Mouse (Mus musculus) kidney, postnatal 10 days (tissue): ENCODE results near the gene Tmem253.

Experiments used
- DNase-seq: peaks from one replicate; pipeline ENCODE4 v3.0.0; 2021; ENCODE audit warnings: mixed read lengths

The Tmem253 gene

GRCm38 (mm10) chr14:52015445-52016100 is at the start of gene Tmem253:
Gene Tmem253, plus strand, starts transcription at chr14:52015658.
- DNase-seq, result no peak

DNA sequence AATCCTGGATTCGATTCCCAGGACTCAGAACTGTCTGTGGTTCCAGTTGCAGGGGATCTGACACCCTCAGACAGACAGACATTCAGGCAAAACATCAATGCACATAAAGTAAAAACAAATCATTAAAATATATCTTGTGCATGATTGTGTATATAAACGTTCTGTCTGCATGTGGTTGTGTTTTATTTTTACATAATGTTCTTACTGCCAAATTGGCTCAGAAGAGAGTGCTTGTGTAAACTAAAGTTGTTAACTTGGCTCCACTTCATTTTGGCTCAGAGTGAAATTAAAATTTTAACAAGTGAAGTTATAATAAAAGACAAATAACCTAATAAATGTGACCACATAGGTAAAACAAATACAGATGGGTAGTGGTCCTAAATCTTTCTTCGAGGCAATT is 48.1 kb upstream of the Tmem253 start:
- no peak for DNase-seq

- no peak for DNase-seq
Observed at GRCm38 (mm10) chr14:51979252-51979651, 36.2 kb upstream of the Tmem253 start.

DNA sequence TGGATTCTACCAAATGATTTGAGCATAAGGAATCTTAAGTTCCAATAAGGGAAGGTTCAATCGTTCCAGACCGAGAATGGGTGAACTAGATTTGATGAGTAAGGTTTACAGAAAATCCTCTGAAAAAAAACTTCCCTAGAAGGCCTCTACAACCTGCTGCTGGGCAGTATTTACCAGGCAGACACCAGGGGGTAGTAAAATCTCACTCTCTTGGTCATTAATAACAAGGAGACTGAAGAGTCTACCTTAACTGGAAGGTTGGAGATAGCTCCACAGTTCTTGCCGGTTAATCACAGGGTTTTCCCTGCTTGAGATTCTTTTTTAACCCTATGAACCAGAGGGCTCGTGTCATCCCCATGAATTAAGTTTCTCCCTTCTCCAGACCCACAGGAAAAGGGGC is 32.2 kb upstream of the Tmem253 start:
- DNase-seq, result no peak

GRCm38 (mm10) chr14:51983855-51984246 is 31.6 kb upstream of the Tmem253 start:
- DNase-seq, result no peak

GRCm38 (mm10) chr14:51984247-51985231 is 30.9 kb upstream of the Tmem253 start, which contains the start of gene Arhgef40:
Gene Arhgef40, plus strand, starts transcription at chr14:51984719.
- peak; percentile 93 for DNase-seq

- DNase-seq, result peak; percentile 91
Observed at GRCm38 (mm10) chr14:51985301-51986152, 29.9 kb upstream of the Tmem253 start.

- DNase-seq, result no peak
Observed at GRCm38 (mm10) chr14:51986153-51986505, 29.3 kb upstream of the Tmem253 start.

- DNase-seq, result peak; percentile 5
Observed at GRCm38 (mm10) chr14:51987177-51987576, 28.3 kb upstream of the Tmem253 start.

DNA sequence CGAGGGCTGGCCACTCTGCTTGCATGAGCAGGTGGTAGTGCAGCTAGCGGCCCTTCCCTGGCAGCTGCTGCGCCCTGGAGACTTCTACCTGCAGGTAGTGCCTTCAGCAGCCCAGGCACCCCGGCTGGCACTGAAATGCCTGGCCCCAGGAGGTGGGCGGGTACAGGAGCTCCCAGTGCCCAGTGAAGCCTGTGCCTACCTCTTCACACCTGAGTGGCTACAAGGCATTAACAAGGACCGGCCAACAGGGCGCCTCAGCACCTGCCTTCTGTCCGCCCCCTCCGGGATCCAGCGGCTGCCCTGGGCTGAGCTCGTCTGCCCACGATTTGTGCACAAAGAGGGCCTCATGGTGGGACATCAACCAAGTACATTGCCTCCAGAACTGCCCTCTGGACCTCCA is 26.7 kb upstream of the Tmem253 start:
- peak; percentile 77 for DNase-seq

GRCm38 (mm10) chr14:51989461-51989970 is 25.9 kb upstream of the Tmem253 start:
- peak; percentile 12 for DNase-seq

DNA sequence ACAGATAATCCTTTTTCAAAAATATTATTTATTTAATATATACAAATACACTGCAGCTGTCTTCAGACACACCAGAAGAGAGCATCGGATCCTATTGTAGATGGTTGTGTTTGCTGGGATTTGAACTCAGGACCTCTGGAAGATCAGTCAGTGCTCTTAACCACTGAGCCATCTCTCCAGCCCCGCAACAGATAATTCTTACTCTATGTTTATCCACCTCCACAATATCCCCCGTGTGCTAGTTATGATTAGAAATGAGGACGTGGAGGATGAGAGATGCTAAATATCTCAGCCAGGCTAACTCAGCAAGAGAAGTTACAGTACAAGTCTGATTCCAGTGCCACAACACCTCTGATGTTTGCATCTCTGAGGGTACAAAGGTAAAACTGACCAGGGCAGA is 21.0 kb upstream of the Tmem253 start:
- no peak for DNase-seq

DNA sequence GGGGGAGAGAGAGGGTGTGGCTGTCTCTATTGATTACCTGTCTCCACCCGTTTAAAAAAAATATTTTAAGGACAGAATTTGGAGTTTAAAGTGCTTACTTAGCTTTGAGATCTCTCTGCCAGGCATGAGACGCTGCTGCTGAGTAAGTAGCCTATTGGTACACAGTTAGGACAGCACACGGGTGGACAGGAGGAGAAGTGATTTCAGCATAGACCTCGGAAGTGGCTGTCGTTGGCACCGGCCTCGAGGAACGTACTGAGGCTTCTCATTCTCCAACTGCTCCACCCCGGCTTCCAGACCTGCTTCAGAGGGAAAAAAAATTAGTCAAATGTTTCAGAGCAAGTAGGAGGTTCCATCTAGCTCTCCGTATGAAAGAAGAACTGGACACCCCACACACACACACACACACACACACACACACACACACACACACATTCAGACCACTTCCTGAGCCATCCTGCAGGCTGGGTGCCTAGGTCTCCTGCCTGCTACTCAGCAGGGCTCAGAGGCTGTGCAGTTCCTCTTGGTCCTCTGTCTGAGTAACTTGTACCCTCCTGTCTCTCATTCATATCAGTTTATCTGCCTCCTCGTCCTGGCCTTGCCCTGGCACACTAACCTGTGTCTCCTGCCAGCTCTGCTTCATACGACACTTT is 20.1 kb upstream of the Tmem253 start:
- peak; percentile 5 for DNase-seq

DNA sequence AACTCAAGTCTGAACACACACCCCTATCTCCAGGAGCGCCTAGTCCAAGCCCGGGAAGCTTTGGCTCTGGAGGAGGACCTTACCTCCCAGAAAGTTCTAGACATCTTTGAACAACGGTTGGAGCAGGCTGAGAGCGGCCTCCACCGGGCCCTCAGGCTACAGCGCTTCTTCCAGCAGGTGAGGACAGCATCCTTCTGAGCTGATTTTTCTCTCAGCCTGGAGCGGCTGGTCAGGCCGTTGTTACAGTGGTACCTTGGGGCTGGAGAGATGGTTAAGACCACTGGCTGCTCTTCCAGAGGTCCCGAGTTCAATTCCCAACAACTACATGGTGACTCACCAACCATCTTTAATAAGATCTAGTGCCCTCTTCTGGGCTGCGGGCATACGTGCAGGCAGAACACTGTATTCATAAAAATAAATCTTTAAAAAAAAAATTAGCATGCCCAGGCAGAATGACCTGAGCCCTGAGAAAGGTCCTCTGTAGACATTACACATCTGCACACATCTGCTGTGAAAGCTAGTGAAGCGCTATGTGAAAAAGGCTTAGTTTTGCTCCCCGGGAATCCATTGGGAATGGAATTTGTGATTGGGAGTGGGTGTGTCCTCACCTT is 19.1 kb upstream of the Tmem253 start:
- DNase-seq, result peak; percentile 8

DNA sequence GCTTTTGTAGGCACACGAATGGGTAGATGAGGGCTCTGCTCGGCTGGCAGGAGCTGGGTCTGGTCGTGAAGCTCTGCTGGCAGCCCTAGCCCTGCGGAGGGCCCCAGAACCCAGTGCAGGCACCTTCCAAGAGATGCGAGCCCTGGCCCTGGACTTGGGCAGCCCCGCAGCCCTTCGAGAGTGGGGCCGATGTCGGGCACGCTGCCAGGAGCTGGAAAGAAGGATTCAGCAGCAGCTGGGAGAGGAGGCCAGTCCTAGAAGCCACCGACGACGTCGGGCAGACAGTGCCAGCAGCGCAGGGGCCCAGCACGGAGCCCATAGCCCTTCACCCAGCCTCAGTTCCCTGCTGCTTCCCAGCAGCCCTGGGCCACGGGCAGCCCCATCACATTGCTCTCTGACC is 18.6 kb upstream of the Tmem253 start:
- DNase-seq, result peak; percentile 47

DNA sequence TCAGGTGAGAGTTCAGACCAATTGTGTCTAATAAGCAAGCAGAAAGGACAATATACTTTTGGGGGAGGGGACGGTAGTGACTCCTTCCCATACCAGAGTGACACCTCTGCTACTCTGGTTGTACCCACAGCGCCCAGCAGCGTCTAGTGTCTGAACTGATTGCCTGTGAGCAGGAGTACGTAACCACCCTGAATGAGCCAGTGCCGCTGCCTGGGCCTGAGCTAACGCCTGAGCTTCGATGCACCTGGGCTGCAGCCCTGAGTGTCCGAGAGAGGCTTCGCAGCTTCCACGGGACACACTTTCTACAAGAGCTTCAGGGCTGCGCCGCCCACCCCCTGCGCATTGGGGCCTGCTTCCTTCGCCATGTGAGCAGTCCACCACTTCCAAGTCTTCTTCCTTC is 18.0 kb upstream of the Tmem253 start:
- peak; percentile 8 for DNase-seq

DNA sequence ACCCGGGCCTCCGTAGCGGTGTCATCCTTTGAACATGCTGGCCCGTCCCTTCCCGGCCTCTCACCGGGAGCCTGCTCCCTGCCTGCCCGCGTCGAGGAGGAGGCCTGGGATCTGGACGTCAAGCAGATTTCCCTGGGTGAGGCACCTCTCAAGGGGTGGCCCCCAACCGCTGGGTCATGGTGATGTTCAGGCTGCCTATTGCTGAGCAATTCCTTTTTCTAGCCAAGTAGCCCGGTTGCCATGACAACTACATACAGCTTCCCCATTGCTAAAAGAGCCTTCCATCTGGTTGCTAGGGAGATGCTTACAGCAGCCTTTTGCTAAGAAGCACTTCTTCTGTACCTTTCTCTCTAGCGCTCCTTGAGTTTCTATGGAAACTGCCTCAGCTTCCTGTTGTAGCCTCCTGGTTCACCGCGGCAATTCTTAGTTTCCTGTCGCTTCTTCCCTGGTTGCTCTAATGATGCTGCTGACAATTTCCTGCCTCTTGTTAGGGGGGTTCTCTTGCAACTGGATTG is 11.4 kb upstream of the Tmem253 start:
- DNase-seq, result no peak

DNA sequence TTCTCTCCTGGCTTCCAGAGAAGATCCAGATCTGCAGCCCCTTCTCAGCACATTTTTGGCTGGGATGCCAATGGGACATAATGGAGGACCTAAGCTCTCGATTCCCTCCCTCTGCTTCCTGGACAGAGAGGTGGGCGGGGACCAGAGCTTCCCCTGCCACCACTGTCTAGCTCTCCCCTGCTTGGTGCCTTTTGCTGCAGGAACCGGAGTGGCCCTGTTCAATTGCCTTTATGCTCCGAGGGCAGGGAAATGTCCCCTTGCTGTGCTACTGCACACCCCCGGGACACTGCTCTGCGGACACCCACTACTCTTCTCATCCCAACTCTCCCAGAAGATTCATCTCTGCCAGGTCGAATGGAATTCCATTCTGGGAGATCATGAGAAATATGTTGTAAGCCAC is 10.3 kb upstream of the Tmem253 start:
- no peak for DNase-seq

- no peak for DNase-seq
Observed at GRCm38 (mm10) chr14:52005616-52006015, 9.8 kb upstream of the Tmem253 start.

GRCm38 (mm10) chr14:52006241-52006640 is 9.2 kb upstream of the Tmem253 start:
- DNase-seq, result no peak

DNA sequence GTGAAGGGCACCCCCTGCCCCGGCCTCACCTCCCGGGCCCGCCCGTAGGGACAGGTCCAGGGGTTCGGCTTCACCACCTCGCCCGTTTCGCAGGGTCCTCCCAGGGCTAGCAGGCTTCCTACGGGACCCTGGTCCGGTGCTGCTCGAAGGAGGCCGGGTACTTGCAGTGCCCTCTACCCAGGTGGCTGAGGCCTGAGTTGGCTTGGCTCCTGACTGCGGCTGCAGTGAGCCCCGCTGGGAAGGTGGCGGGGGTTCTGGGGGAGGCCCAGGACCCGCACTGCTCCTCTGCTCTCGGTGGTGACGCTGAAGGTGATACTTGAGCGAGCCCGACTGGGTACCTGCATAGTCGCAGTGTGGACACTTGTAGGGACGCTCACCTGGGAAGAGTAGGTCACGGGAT is 8.7 kb upstream of the Tmem253 start:
- DNase-seq, result no peak
